Mouse (Mus musculus): ENCODE results near the gene Gdf3. TPM values are rescaled to one million over a fixed set of nuclear protein-coding genes. Genes with fewer than 3 reads are reported as not detected.

Gdf3 gene
- polyA plus RNA-seq, 1 experiment from 2014 or later: 0.13 TPM

GRCm38 (mm10) chr6:122608434-122609376, 1.2 kb downstream of the Gdf3 start:
- H3K4me2 ChIP-seq (ENCODE audit: low read depth, low read length): no peak overlapping the region
- H3K4me3 ChIP-seq (ENCODE audit: low read length): no peak overlapping the region
- 81% methylated on average over 10 of the region's 10 CpGs for WGBS
- no peaks in the 10 kb centered on the region for H3K36me3 ChIP-seq (ENCODE audit: control insufficient read depth, insufficient read depth, low read length)
- H3K9me3 ChIP-seq (ENCODE audit: control insufficient read depth, low read length): no peaks in the 10 kb centered on the region
- no peak for ATAC-seq
- H3K27me3 ChIP-seq (replicated peaks; ENCODE audit: control insufficient read depth, insufficient read depth, low read length): no peaks in the 10 kb centered on the region
- H3K4me1 ChIP-seq (ENCODE audit: control insufficient read depth, insufficient read depth, low read length): no peaks in the 10 kb centered on the region
- no peak overlapping the region for H3K9ac ChIP-seq (ENCODE audit: low read depth, low read length)
- no peak overlapping the region for H3K27ac ChIP-seq (ENCODE audit: low read length)

DNA sequence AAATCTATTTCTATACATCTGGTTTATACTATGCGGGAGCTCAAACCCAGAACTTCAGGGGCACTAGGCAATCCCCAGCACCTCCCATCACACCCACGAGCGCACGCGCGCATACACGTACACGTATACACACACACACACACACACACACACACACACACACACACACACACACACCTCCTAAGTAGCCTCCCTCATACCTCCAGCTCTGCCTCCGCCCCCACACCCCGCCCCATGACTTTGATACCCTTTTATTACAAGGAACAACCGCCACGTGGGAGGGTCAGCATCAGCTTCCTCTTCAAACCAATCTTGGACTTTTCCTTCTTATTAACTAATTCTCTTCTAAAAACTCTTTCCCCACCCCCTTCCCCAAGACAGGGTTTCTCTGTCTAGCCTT, 2.2 kb downstream of the Gdf3 start:
- 89% methylated on average over 12 of the region's 12 CpGs for whole genome bisulfite sequencing
- H3K27me3 ChIP-seq (replicated peaks; ENCODE audit: control insufficient read depth, insufficient read depth, low read length): no peaks in the 10 kb centered on the region
- no peaks in the 10 kb centered on the region for H3K4me1 ChIP-seq (ENCODE audit: control insufficient read depth, insufficient read depth, low read length)
- ATAC-seq: peak; percentile 25; the same call in 1 of the 2 replicates
- no peaks in the 10 kb centered on the region for H3K36me3 ChIP-seq (ENCODE audit: control insufficient read depth, insufficient read depth, low read length)
- no peak overlapping the region for H3K9ac ChIP-seq (ENCODE audit: low read depth, low read length)
- no peak overlapping the region for H3K4me3 ChIP-seq (ENCODE audit: low read length)
- no peaks in the 10 kb centered on the region for H3K9me3 ChIP-seq (ENCODE audit: control insufficient read depth, low read length)
- no peak overlapping the region for H3K27ac ChIP-seq (ENCODE audit: low read length)
- H3K4me2 ChIP-seq (ENCODE audit: low read depth, low read length): no peak overlapping the region

- Histone ChIP-seq H3K27ac (ENCODE audit: low read length) (no peak overlapping the region), H3K27me3 (replicated peaks; ENCODE audit: control insufficient read depth, insufficient read depth, low read length) (no peaks in the 10 kb centered on the region), H3K4me2 (ENCODE audit: low read depth, low read length) (no peak overlapping the region), H3K36me3 (ENCODE audit: control insufficient read depth, insufficient read depth, low read length) (no peaks in the 10 kb centered on the region), H3K4me1 (ENCODE audit: control insufficient read depth, insufficient read depth, low read length) (no peaks in the 10 kb centered on the region), H3K9ac (ENCODE audit: low read depth, low read length) (no peak overlapping the region), H3K9me3 (ENCODE audit: control insufficient read depth, low read length) (no peaks in the 10 kb centered on the region), H3K4me3 (ENCODE audit: low read length) (no peak overlapping the region)
- no peak for ATAC-seq
- WGBS: 90% methylated on average over 11 of the region's 11 CpGs
Measured at GRCm38 (mm10) chr6:122606661-122607060, 3.2 kb downstream of the Gdf3 start.

DNA sequence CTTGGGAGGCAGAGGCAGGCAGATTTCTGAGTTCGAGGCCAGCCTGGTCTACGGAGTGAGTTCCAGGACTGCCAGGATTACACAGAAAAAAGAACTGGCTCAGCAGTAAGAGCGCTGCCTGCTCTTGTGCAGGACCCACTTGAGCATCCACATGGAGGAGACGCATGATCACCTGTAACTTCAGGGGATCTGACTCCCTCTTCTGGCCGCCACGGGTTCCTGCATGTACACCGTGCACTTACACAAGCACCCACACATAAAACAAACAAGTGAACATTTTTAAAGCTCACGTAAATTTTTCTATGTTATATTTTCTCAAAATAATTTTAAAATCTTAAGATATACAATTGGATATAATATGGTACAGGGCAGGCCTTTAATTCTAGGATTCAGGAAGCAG, 4.4 kb downstream of the Gdf3 start:
- Histone ChIP-seq H3K4me3 (ENCODE audit: low read length) (no peak overlapping the region), H3K4me2 (ENCODE audit: low read depth, low read length) (no peak overlapping the region)
- WGBS: 85% methylated on average over 8 of the region's 8 CpGs

GRCm38 (mm10) chr6:122604260-122604659, 5.6 kb downstream of the Gdf3 start:
- no peak for ATAC-seq
- Histone ChIP-seq H3K9me3 (ENCODE audit: control insufficient read depth, low read length) (no peaks in the 10 kb centered on the region), H3K4me3 (ENCODE audit: low read length) (no peak overlapping the region), H3K27ac (ENCODE audit: low read length) (no peak overlapping the region), H3K36me3 (ENCODE audit: control insufficient read depth, insufficient read depth, low read length) (no peaks in the 10 kb centered on the region), H3K27me3 (replicated peaks; ENCODE audit: control insufficient read depth, insufficient read depth, low read length) (no peaks in the 10 kb centered on the region), H3K4me2 (ENCODE audit: low read depth, low read length) (no peak overlapping the region), H3K4me1 (ENCODE audit: control insufficient read depth, insufficient read depth, low read length) (no peaks in the 10 kb centered on the region), H3K9ac (ENCODE audit: low read depth, low read length) (no peak overlapping the region)

More for the DNA sequence above, 4.4 kb downstream of the Gdf3 start:
- no peak for ATAC-seq
- Histone ChIP-seq H3K27ac (ENCODE audit: low read length) (no peak overlapping the region), H3K36me3 (ENCODE audit: control insufficient read depth, insufficient read depth, low read length) (no peaks in the 10 kb centered on the region), H3K9ac (ENCODE audit: low read depth, low read length) (no peak overlapping the region), H3K9me3 (ENCODE audit: control insufficient read depth, low read length) (no peaks in the 10 kb centered on the region), H3K27me3 (replicated peaks; ENCODE audit: control insufficient read depth, insufficient read depth, low read length) (no peaks in the 10 kb centered on the region), H3K4me1 (ENCODE audit: control insufficient read depth, insufficient read depth, low read length) (no peaks in the 10 kb centered on the region)

GRCm38 (mm10) chr6:122602992-122603322, 6.9 kb downstream of the Gdf3 start:
- Histone ChIP-seq H3K4me1 (ENCODE audit: control insufficient read depth, insufficient read depth, low read length) (no peaks in the 10 kb centered on the region), H3K36me3 (ENCODE audit: control insufficient read depth, insufficient read depth, low read length) (no peaks in the 10 kb centered on the region), H3K4me3 (ENCODE audit: low read length) (peak overlapping the region; percentile 50), H3K27ac (ENCODE audit: low read length) (no peak overlapping the region; the same call in 1 of the 2 replicates), H3K9ac (ENCODE audit: low read depth, low read length) (peak overlapping the region; percentile 65; the same call in 1 of the 2 replicates), H3K27me3 (replicated peaks; ENCODE audit: control insufficient read depth, insufficient read depth, low read length) (no peaks in the 10 kb centered on the region), H3K9me3 (ENCODE audit: control insufficient read depth, low read length) (no peaks in the 10 kb centered on the region), H3K4me2 (ENCODE audit: low read depth, low read length) (peak overlapping the region; percentile 60)
- WGBS: 32% methylated on average over 1 of the region's 1 CpGs
- ATAC-seq: peak; percentile 6; the same call in 1 of the 2 replicates

DNA sequence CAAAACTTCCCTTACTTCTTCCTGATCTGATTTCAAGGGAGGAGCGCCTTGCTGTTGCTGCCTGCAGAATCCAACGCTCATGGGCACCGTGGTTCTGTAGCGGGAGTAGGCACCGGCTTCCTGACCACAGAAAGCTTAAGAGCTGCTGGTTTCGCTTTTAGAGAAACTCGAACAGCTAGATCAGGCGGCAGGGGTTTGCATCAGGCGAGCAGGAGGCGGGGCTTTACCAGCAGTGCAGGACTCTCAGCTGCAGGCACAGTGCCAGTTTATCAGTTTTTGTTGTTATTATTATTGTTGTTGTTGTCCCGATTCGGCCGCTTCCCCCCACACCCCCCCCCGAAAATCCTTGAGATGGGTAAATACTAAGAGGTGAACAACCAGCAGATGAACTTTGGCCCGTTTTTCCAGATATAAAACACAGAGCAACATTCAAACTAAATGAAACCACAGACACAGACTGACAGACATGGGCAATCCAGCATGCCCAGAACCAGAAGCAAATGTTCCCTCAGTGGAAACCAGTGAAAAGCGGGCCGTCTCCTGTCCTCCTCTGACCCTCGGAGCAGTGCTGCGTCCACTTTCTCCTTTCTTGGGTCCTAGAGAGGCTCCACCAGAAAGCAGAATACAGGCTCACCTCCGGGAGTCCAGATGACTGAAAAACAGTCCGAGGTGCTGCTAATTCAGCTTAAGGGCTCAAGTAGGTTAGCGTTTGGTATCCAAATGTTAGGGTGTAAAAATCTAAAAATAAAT, 7.5 kb downstream of the Gdf3 start, which contains the start of gene Apobec1:
Gene Apobec1 (minus strand): TSS at position 203 of the 750 bp plus-strand sequence.
- Histone ChIP-seq H3K9me3 (ENCODE audit: control insufficient read depth, low read length) (no peaks in the 10 kb centered on the region), H3K4me2 (ENCODE audit: low read depth, low read length) (peak within 1 kb of the TSS; percentile 60), H3K9ac (ENCODE audit: low read depth, low read length) (peak within 1 kb of the TSS; percentile 65), H3K27ac (ENCODE audit: low read length) (peak within 1 kb of the TSS; percentile 68), H3K4me3 (ENCODE audit: low read length) (peak within 1 kb of the TSS; percentile 50), H3K36me3 (ENCODE audit: control insufficient read depth, insufficient read depth, low read length) (no peaks in the 10 kb centered on the region), H3K27me3 (replicated peaks; ENCODE audit: control insufficient read depth, insufficient read depth, low read length) (no peaks in the 10 kb centered on the region), H3K4me1 (ENCODE audit: control insufficient read depth, insufficient read depth, low read length) (no peaks in the 10 kb centered on the region)
- 3% methylated on average over 22 of the region's 22 CpGs for WGBS
- peak; percentile 97 for ATAC-seq

DNA sequence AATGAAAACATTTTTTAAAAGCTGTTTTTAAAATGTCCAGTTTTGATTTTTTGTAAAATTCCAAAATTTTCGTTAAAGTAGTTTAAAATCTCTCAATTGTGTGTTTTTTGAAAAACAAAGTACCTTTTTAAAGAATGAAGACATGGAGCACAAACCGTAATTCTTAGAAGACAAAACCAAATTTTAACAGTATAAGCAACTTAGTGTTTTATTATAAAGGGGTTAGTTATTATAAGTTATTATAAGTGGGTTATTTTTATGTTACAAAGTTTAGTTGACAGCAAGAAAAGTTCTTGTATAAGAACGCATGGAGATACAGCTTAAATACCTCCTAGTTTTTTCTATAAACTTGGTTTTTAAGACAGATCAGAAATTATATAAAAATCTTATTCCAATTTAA, 8.3 kb downstream of the Gdf3 start:
- peak overlapping the region; percentile 60 for H3K4me2 ChIP-seq (ENCODE audit: low read depth, low read length)
- H3K4me1 ChIP-seq (ENCODE audit: control insufficient read depth, insufficient read depth, low read length): no peaks in the 10 kb centered on the region
- no peak for ATAC-seq
- H3K4me3 ChIP-seq (ENCODE audit: low read length): peak overlapping the region; percentile 50
- no peaks in the 10 kb centered on the region for H3K27me3 ChIP-seq (replicated peaks; ENCODE audit: control insufficient read depth, insufficient read depth, low read length)
- H3K9me3 ChIP-seq (ENCODE audit: control insufficient read depth, low read length): no peaks in the 10 kb centered on the region
- WGBS: 87% methylated on average over 3 of the region's 3 CpGs
- H3K27ac ChIP-seq (ENCODE audit: low read length): no peak overlapping the region
- H3K9ac ChIP-seq (ENCODE audit: low read depth, low read length): no peak overlapping the region
- no peaks in the 10 kb centered on the region for H3K36me3 ChIP-seq (ENCODE audit: control insufficient read depth, insufficient read depth, low read length)

DNA sequence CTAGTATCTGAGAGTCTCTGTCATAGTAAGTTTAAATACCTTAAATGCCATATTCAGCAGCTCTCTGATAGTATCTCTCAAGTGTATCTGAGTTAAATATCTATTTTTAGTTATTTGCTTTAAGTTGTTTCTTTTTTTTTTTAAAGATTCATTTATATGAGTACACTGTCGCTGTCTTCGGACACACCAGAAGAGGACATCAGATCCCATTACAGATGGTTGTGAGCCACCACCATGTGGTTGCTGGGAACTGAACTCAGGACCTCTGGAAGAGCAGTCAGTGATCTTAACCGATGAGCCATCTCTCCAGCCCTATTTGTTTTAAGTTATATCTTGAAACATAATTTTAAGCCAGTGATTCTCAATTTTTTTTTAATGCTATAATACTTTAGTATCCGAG, 8.9 kb downstream of the Gdf3 start:
- H3K27ac ChIP-seq (ENCODE audit: low read length): no peak overlapping the region
- no peaks in the 10 kb centered on the region for H3K4me1 ChIP-seq (ENCODE audit: control insufficient read depth, insufficient read depth, low read length)
- H3K9ac ChIP-seq (ENCODE audit: low read depth, low read length): no peak overlapping the region
- no peaks in the 10 kb centered on the region for H3K27me3 ChIP-seq (replicated peaks; ENCODE audit: control insufficient read depth, insufficient read depth, low read length)
- 80% methylated on average over 4 of the region's 4 CpGs for WGBS
- H3K9me3 ChIP-seq (ENCODE audit: control insufficient read depth, low read length): no peaks in the 10 kb centered on the region
- ATAC-seq: no peak
- no peak overlapping the region for H3K4me3 ChIP-seq (ENCODE audit: low read length)
- no peak overlapping the region for H3K4me2 ChIP-seq (ENCODE audit: low read depth, low read length)
- H3K36me3 ChIP-seq (ENCODE audit: control insufficient read depth, insufficient read depth, low read length): no peaks in the 10 kb centered on the region
